Mouse (Mus musculus): ENCODE measurements around the gene Mapk1.

DNA sequence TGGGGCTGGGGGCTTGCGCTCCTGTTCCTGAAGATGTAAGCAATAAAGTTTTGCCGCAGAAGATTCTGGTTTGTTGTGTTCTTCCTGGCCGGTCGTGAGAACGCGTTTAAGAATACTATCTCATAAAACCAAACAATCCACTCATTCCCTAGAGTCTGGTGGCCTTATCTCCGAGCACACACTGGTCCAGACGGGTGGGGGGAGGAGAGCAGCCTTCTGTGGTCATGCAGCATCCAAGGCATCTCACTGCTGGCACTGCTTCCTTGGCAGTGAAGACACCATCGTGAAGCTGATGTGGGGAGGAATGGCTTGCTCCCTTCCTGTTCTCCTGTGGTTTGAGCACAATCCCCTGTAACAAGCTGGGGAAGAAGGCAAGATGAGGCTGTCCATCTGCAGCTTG is 43.6 kb upstream of the Mapk1 start:
- TF ChIP-seq CTCF (IDR thresholded peaks at IDR 0.05; ENCODE audit: extremely low read depth, insufficient read depth, low read length), result no peak
- no peak for TF ChIP-seq POLR2A (IDR thresholded peaks at IDR 0.05; ENCODE audit: extremely low read depth, insufficient read depth, low read length)
